Mouse (Mus musculus): ENCODE measurements around the gene Olfr285.

Olfr285 gene

GRCm38 (mm10) chr15:98317177-98317724 lies at the start of gene Olfr285:
Gene Olfr285 (minus strand): TSS chr15:98317353.
- DNase-seq (ENCODE audit: low read depth, low spot score) = no peak

GRCm38 (mm10) chr15:98340887-98341286 lies 23.7 kb upstream of the Olfr285 start, which contains the start of gene Olfr284:
Gene Olfr284 (minus strand): TSS chr15:98340987.
- DNase-seq (ENCODE audit: low read depth, low spot score) = no peak

- DNase-seq (ENCODE audit: low read depth, low spot score) = no peak
These were observed 1.4 kb downstream of the Olfr285 start for GRCm38 (mm10) chr15:98315703-98316102.

- peak; percentile 28 for DNase-seq (ENCODE audit: low read depth, low spot score)
These were observed 21.3 kb downstream of the Olfr285 start, which contains the start of gene Zfp641 for GRCm38 (mm10) chr15:98295628-98296551. Gene Zfp641 (minus strand): TSS chr15:98296161.

GRCm38 (mm10) chr15:98293651-98294050 lies 23.5 kb downstream of the Olfr285 start:
- DNase-seq (ENCODE audit: low read depth, low spot score) = no peak

- no peak for DNase-seq (ENCODE audit: low read depth, low spot score)
These were observed 28.6 kb downstream of the Olfr285 start for GRCm38 (mm10) chr15:98288566-98288965.

GRCm38 (mm10) chr15:98286418-98286817 lies 30.7 kb downstream of the Olfr285 start:
- no peak for DNase-seq (ENCODE audit: low read depth, low spot score)

Measured in retina, postnatal 7 days (tissue).